Mouse (Mus musculus) intestine, postnatal 0 days (tissue): ENCODE results near the gene Hid1. TPM values are rescaled to one million over a fixed set of nuclear protein-coding genes. Genes with fewer than 3 reads are reported as not detected.

ENCODE experiments used
- ATAC-seq: fragments of 200-750 bp; cut with Nextera tagmentation; 2 replicates; pipeline ENCODE4 v1.8.0; 2017; ENCODE audit warnings: mild to moderate bottlenecking, moderate TSS enrichment, moderate library complexity
- H3K27ac ChIP-seq: fragments of 300-500 bp; sonication (generic); 2 replicates; pipeline ENCODE4 v1.5.1; 2014; ENCODE audit warnings: mild to moderate bottlenecking, low read depth, low read length, moderate library complexity
- H3K27me3 ChIP-seq: fragments of 300-500 bp; sonication (generic); replicated peaks from 2 replicates; pipeline ENCODE4 v1.6.1; 2014; ENCODE audit warnings: low read length, mixed read lengths; ENCODE audit not compliant: control insufficient read depth, insufficient read depth
- H3K36me3 ChIP-seq: fragments of 300-500 bp; sonication (generic); 2 replicates; pipeline ENCODE4 v1.6.1; 2014; ENCODE audit warnings: mild to moderate bottlenecking, moderate library complexity; ENCODE audit not compliant: control insufficient read depth, insufficient read depth
- H3K4me1 ChIP-seq: fragments of 300-500 bp; sonication (generic); replicated peaks from 2 replicates; pipeline ENCODE4 v1.6.1; 2014; ENCODE audit warnings: antibody characterized with exemption, low read length, mixed read lengths; ENCODE audit not compliant: control insufficient read depth, insufficient read depth
- H3K4me2 ChIP-seq: fragments of 300-500 bp; sonication (generic); replicated peaks from 2 replicates; pipeline ENCODE4 v1.6.1; 2014; ENCODE audit warnings: low read depth, mild to moderate bottlenecking, moderate library complexity
- H3K4me3 ChIP-seq: fragments of 300-500 bp; sonication (generic); 2 replicates; pipeline ENCODE4 v1.5.1; 2014; ENCODE audit warnings: low read depth, low read length
- H3K9ac ChIP-seq: fragments of 300-500 bp; sonication (generic); 2 replicates; pipeline ENCODE4 v1.6.1; 2014; ENCODE audit warnings: mild to moderate bottlenecking, low read depth, low read length
- H3K9me3 ChIP-seq: fragments of 300-500 bp; sonication (generic); 2 replicates; pipeline ENCODE4 v1.6.1; 2016; ENCODE audit warnings: mixed run types; ENCODE audit not compliant: control insufficient read depth
- CTCF ChIP-seq: sonication (generic); IDR thresholded peaks from 2 replicates; pipeline ENCODE4 v1.5.1; 2016; ENCODE audit warnings: low read depth, mild to moderate bottlenecking, control low read depth, antibody characterized with exemption, moderate library complexity
- WGBS: fragments of 180-500 bp; shearing (Covaris S2); extraction: QIAGEN DNeasy Blood & Tissue Kit; methylation state at CpG from one replicate; pipeline ENCODE4 v1.1.7; 2014; 5-methylcytosine and 5-hydroxymethylcytosine counted together
- polyA plus RNA-seq: library from polyadenylated mRNA; unstranded; fragments of >200 nt; fragmentation: Nextera tagmentation; extraction: Ambion mirVana; gene quantifications from 2 replicates; pipeline ENCODE4 v1.2.1, GENCODE M21; 2015

The Hid1 gene
- polyA plus RNA-seq, 1 experiment from 2014 or later, result 10.8 TPM

GRCm38 (mm10) chr11:115377254-115377653, 9.7 kb upstream of the Hid1 start:
- H3K4me2 ChIP-seq, result no peak overlapping the region
- no peak for TF ChIP-seq CTCF
- H3K4me1 ChIP-seq, result no peaks in the 10 kb centered on the region
- peaks cover 9% of the 10 kb centered on the region for H3K27me3 ChIP-seq
- no peak overlapping the region for H3K9ac ChIP-seq
- ATAC-seq, result no peak
- H3K36me3 ChIP-seq, result no peaks in the 10 kb centered on the region
- 86% methylated on average over 4 of the region's 4 CpGs for WGBS
- H3K27ac ChIP-seq, result no peak overlapping the region
- no peak overlapping the region for H3K4me3 ChIP-seq
- no peaks in the 10 kb centered on the region for H3K9me3 ChIP-seq

- no peak overlapping the region for H3K9ac ChIP-seq
- no peaks in the 10 kb centered on the region for H3K9me3 ChIP-seq
- no peak overlapping the region for H3K4me3 ChIP-seq
- H3K36me3 ChIP-seq, result no peaks in the 10 kb centered on the region
- H3K27ac ChIP-seq, result no peak overlapping the region
- H3K27me3 ChIP-seq, result peaks cover 9% of the 10 kb centered on the region
- ATAC-seq, result peak; percentile 40
- TF ChIP-seq CTCF, result no peak
- WGBS, result 48% methylated on average over 7 of the region's 7 CpGs
- no peak overlapping the region for H3K4me2 ChIP-seq
- no peaks in the 10 kb centered on the region for H3K4me1 ChIP-seq
Observed at GRCm38 (mm10) chr11:115376722-115377121, 9.2 kb upstream of the Hid1 start.

GRCm38 (mm10) chr11:115374695-115375425, 7.3 kb upstream of the Hid1 start:
- Histone ChIP-seq H3K4me3 (no peak overlapping the region), H3K4me2 (peak overlapping the region; percentile 65), H3K27me3 (peaks cover 9% of the 10 kb centered on the region), H3K27ac (no peak overlapping the region), H3K9ac (0 out of 2 replicates have a peak overlapping the region, but pooled peaks have one; percentile 1), H3K9me3 (no peaks in the 10 kb centered on the region), H3K4me1 (no peaks in the 10 kb centered on the region), H3K36me3 (no peaks in the 10 kb centered on the region)
- WGBS, result 66% methylated on average over 12 of the region's 12 CpGs
- TF ChIP-seq CTCF, result no peak
- no peak for ATAC-seq

- WGBS, result 3% methylated on average over 30 of the region's 30 CpGs
- no peaks in the 10 kb centered on the region for H3K4me1 ChIP-seq
- H3K36me3 ChIP-seq, result no peaks in the 10 kb centered on the region
- peak overlapping the region; percentile 32 for H3K4me3 ChIP-seq
- H3K27ac ChIP-seq, result no peak overlapping the region
- H3K9me3 ChIP-seq, result no peaks in the 10 kb centered on the region
- no peak for TF ChIP-seq CTCF
- 0 out of 2 replicates have a peak overlapping the region, but pooled peaks have one; percentile 1 for H3K9ac ChIP-seq
- ATAC-seq, result peak; percentile 34; the same call in 1 of the 2 replicates
- H3K4me2 ChIP-seq, result peak overlapping the region; percentile 65
- peaks cover 9% of the 10 kb centered on the region for H3K27me3 ChIP-seq
Observed at GRCm38 (mm10) chr11:115373805-115374694, 6.5 kb upstream of the Hid1 start.

- Histone ChIP-seq H3K4me2 (no peak overlapping the region), H3K9me3 (no peaks in the 10 kb centered on the region), H3K27me3 (peaks cover 9% of the 10 kb centered on the region), H3K4me1 (no peaks in the 10 kb centered on the region), H3K9ac (no peak overlapping the region), H3K27ac (no peak overlapping the region), H3K36me3 (no peaks in the 10 kb centered on the region), H3K4me3 (no peak overlapping the region)
- TF ChIP-seq CTCF, result no peak
- WGBS, result 50% methylated on average over 2 of the region's 2 CpGs
- no peak for ATAC-seq
Observed at GRCm38 (mm10) chr11:115372737-115373136, 5.2 kb upstream of the Hid1 start.

GRCm38 (mm10) chr11:115372015-115372414, 4.5 kb upstream of the Hid1 start:
- Histone ChIP-seq H3K9me3 (no peaks in the 10 kb centered on the region), H3K4me2 (no peak overlapping the region), H3K4me1 (no peaks in the 10 kb centered on the region), H3K27me3 (peaks cover 16% of the 10 kb centered on the region), H3K27ac (no peak overlapping the region), H3K9ac (no peak overlapping the region), H3K36me3 (no peaks in the 10 kb centered on the region), H3K4me3 (no peak overlapping the region)
- WGBS, result 67% methylated on average over 1 of the region's 1 CpGs
- ATAC-seq, result no peak
- no peak for TF ChIP-seq CTCF
